Mouse (Mus musculus): ENCODE measurements around the gene Larp1.

- TF ChIP-seq MAZ (IDR thresholded peaks at IDR 0.05; ENCODE audit: low read depth, low read length) (no peak), EP300 (IDR thresholded peaks at IDR 0.05; ENCODE audit: low read depth in 1 of 2, low read length in 2 of 2) (no peak), MAFK (IDR thresholded peaks at IDR 0.05; ENCODE audit: borderline replicate concordance, low read depth, low read length) (no peak), CTCF (IDR thresholded peaks at IDR 0.05 in 2 of 3, conservative IDR thresholded peaks at IDR 0.05 in 1 of 3; ENCODE audit: control insufficient read depth in 1 of 3, insufficient read depth in 1 of 3, low read depth in 2 of 3, low read length in 3 of 3, poor library complexity in 1 of 3, severe bottlenecking in 1 of 3) (no peak), ZMIZ1 (IDR thresholded peaks at IDR 0.05; ENCODE audit: low read depth, low read length) (no peak), MAX (IDR thresholded peaks at IDR 0.05; ENCODE audit: low read length) (no peak), TCF12 (IDR thresholded peaks at IDR 0.05; ENCODE audit: low read depth, low read length) (no peak), ETS1 (IDR thresholded peaks at IDR 0.05; ENCODE audit: low read depth, low read length) (no peak), POLR2A (IDR thresholded peaks at IDR 0.05; ENCODE audit: control insufficient read depth in 1 of 2, insufficient read depth in 1 of 2, low read depth in 1 of 2, low read length in 2 of 2, poor library complexity in 1 of 2) (no peak), RAD21 (IDR thresholded peaks at IDR 0.05; ENCODE audit: low read depth, low read length) (no peak)
Measured at GRCm38 (mm10) chr11:58096160-58096559, 87.3 kb downstream of the Larp1 start.
